Mouse (Mus musculus): ENCODE measurements around the gene Lhx6.
A peak's percentile ranks its signal among the peaks of the same experiment; 100 is the strongest.
"Not testable (repeated sequence)": the region's sequence is repeated elsewhere in the genome, so short reads cannot be mapped to it uniquely, and the experiment has no call there.

Gene Lhx6

GRCm38 (mm10) chr2:36104956-36105741 is at the start of gene Lhx6:
Lhx6 (minus strand) TSS chr2:36105408.
- no peak for DNase-seq

GRCm38 (mm10) chr2:36152401-36152800 is 47.2 kb upstream of the Lhx6 start:
- not testable (repeated sequence) for DNase-seq

- DNase-seq, result no peak
Measured at GRCm38 (mm10) chr2:36148876-36149365, 43.7 kb upstream of the Lhx6 start.

GRCm38 (mm10) chr2:36139096-36139495 is 33.9 kb upstream of the Lhx6 start:
- DNase-seq, result no peak

GRCm38 (mm10) chr2:36136300-36136941 is 31.2 kb upstream of the Lhx6 start, which contains the start of the genes Mrrf and Rbm18:
Mrrf (plus strand) TSS chr2:36136389.
Rbm18 (minus strand) TSS chr2:36136773.
- DNase-seq, result peak; percentile 91 to 94

GRCm38 (mm10) chr2:36135887-36136286 is 30.7 kb upstream of the Lhx6 start:
- DNase-seq, result no peak

- DNase-seq, result no peak
Measured at GRCm38 (mm10) chr2:36129051-36129450, 23.8 kb upstream of the Lhx6 start.

- no peak for DNase-seq
Measured at GRCm38 (mm10) chr2:36127973-36128372, 22.8 kb upstream of the Lhx6 start.

GRCm38 (mm10) chr2:36126795-36127429 is 21.7 kb upstream of the Lhx6 start:
- DNase-seq, result no peak

- DNase-seq, result no peak
Measured at GRCm38 (mm10) chr2:36112632-36113031, 7.4 kb upstream of the Lhx6 start.

GRCm38 (mm10) chr2:36108615-36109014 is 3.4 kb upstream of the Lhx6 start:
- DNase-seq, result no peak

- no peak for DNase-seq
Measured at GRCm38 (mm10) chr2:36104436-36104955, 712 bp downstream of the Lhx6 start.

GRCm38 (mm10) chr2:36103555-36104367 is 1.4 kb downstream of the Lhx6 start:
- DNase-seq, result peak in 1 of 2 experiments; percentile 13

- DNase-seq, result no peak
Measured at GRCm38 (mm10) chr2:36103069-36103554, 2.1 kb downstream of the Lhx6 start.

- no peak for DNase-seq
Measured at GRCm38 (mm10) chr2:36102559-36102946, 2.7 kb downstream of the Lhx6 start.

GRCm38 (mm10) chr2:36101866-36102558 is 3.2 kb downstream of the Lhx6 start:
- DNase-seq, result no peak

- no peak for DNase-seq
Measured at GRCm38 (mm10) chr2:36099739-36100138, 5.5 kb downstream of the Lhx6 start.

GRCm38 (mm10) chr2:36098021-36098420 is 7.2 kb downstream of the Lhx6 start:
- no peak for DNase-seq

- no peak for DNase-seq
Measured at GRCm38 (mm10) chr2:36097129-36097815, 7.9 kb downstream of the Lhx6 start.

GRCm38 (mm10) chr2:36093914-36094475 is 11.2 kb downstream of the Lhx6 start:
- no peak for DNase-seq

- DNase-seq, result no peak
Measured at GRCm38 (mm10) chr2:36093301-36093700, 11.9 kb downstream of the Lhx6 start.

Measured in cerebellum, postnatal 36 days (tissue).